Mouse (Mus musculus) mature B cell (primary cell): ENCODE data around the gene 6030445D17Rik.

ENCODE experiments used
- in situ Hi-C: fragments of 300-500 bp; cut with MboI; formaldehyde crosslinking; loops from 2 replicates; pipeline ENCODE4 v1.14.3; 2019

The 6030445D17Rik gene

DNA sequence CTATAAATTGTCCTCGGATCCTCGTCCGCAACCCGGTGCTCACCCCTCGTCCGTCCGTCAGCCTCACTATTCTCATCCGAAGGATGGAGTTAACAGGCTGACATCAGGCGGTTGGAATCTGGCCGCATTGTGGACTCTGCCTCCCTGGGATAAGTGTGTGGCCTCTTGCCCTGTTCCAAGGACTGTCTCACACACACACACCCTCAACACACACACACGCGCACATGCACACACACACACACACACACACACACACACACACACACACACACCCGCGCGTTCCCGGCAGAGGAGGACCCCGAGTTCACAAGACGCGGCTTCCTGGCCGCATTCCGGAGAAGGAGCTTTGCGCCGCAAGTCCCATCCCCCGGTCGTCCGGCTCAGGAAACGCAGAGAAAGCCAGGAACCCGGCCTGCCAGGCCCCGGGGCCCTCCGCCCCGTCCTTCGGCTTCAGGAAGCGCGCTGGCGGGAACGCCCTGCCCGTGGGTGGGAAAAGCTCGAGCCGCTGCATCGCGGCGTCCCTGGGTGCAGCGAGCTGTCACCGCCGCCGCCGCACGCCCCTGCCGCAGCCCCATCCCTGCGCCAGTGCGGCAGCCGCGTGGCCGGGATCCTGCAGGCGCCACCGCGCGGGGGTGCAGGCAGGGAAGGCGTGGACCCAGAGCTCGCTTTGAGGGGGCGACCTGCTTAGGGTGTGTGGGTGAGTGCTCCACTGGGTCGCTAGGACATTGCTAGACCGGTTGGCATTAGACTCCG, at the start of gene 6030445D17Rik:
6030445D17Rik (plus strand) TSS at position 165 of the 753 bp plus-strand sequence.
- in situ Hi-C loops = no loop called here

DNA sequence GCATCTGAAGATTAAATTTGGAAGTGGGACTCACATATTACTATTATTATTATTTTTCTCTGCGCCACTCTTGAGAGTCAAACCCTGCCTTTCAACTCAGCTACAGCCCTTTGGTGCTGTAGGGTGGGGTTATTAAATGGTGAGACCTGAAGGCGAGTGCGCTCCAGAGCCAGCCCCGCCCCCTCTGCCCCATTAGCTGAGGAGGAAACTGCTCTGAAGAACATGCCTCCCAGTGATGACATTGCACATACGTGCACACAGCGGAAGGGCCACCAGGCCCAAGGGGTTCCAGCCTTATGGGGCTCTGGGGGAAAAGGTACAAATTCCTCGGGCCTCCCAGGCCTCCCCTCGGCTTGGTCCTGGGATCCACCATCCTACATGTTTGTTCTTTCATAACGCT, 46.6 kb upstream of the 6030445D17Rik start:
- in situ Hi-C loops = no loop called here

DNA sequence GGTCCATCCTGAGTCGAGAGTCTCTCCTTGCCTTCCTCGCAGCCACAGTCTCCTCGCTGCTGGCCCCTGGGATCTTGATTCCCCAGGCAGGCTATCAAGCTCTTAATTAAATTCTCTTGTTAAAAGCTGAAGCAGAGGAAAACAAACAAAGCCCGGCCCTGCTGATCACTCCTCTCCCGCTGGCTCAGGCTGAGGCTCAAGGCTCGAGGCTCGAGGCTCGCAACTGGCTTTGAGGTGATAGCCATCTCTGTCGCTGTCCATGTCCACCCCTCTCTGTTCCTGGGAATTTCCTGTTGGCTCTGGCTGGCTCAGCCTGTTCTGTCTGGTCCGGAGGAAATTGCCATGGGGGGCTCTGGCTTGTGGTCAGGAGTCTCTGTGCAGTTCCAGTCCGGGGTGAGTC, 43.1 kb upstream of the 6030445D17Rik start:
- in situ Hi-C loops = no loop called here

DNA sequence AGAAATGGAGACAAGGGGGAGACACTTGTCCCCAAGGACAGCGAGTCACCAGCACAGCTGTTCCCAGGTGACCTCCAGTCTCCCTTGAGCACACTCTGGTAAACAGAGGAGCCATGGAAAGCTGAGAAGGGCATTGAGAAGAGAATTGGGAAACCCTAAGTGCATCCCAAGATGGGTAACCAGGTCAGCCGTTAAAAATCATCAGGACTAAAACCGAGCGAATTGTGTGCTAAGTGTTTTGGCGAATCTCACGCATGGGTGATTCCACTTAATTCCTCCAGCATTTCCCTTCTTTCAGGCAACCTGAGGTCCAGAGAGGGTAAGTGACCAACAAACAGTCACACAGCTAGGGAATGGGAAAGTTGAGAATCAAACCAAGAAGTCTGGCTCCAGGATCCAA, 42.7 kb upstream of the 6030445D17Rik start:
- in situ Hi-C loops = no loop called here

DNA sequence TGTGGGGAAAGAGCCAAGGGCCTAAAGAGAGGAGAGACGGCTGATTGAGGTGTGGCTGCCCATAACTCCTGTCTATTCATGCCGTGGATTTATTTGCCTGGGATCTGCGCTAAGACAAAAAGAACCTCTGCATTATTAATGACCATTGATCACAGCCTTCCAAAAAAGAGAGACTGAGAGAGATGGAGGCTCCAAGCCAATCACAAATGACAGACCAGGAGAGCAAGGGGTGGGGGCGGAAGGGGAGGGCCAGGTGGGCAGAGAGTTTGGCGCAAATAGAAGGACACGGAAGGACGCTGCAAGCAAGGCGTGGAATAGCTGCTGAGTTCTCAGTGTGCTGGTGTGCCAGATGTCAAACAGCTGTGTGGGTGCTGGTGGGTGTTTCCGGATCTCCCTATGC, 38.8 kb upstream of the 6030445D17Rik start, which contains the start of gene Htr1d:
Htr1d (plus strand) TSS at position 301 of the 400 bp plus-strand sequence.
- in situ Hi-C loops = no loop called here

DNA sequence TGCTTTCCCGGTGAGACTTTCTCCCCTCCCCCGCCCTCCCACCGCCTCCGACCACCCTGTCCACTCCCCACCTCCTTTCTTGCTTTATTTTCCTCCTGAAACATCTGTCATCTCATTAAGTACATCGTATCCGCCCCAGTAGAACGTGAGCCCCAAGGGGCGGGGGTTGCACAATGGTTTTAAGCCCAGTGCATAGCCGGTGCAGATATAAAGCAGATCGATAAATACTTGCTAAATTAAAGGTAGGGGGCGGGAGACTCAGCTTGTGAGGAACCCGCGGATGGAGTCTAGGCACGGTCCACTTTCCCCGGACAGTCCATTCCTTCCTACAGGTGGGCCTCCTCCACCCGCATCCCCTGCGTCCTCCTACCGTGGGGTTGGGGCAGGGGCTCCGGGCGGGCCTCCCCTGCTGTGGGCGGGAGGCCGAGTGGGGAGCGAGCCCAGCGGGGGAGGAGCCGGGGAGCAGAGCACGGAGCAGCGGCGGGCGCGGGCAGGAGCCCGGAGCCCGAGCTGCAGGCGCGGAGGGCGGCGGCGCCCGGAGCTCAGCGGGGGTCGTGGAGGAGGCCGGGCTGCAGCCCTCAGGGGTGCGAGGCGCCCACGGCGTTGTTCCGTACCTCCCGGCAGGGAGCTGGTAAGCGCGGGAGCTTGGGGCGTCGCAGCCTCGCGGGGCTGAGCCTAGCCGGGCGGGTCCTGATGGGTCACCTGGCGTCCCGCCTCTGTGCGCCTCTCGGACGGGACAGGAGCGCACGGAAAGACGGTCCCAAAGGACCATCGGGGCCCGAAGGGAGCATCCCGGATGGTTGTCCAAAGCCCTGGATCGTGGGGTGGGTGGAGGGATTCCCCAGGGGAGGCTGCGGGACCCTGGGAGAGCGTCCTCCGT, 37.7 kb upstream of the 6030445D17Rik start:
- in situ Hi-C loops = no loop called here

DNA sequence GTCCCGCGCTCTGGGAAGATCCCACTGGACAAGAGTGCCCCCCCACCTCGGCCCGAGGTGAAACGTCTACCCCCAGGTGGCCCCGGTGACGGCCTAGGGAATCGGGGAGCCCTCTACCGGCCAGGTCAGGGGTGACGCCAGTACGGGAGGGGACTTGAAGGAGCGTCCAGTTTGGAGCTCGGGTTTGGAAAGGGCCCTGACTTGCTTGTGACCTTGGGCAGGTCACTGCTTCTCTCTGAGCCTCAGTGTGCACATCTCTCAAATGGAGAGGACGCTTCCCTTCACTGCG, 37.1 kb upstream of the 6030445D17Rik start:
- in situ Hi-C loops = no loop called here

DNA sequence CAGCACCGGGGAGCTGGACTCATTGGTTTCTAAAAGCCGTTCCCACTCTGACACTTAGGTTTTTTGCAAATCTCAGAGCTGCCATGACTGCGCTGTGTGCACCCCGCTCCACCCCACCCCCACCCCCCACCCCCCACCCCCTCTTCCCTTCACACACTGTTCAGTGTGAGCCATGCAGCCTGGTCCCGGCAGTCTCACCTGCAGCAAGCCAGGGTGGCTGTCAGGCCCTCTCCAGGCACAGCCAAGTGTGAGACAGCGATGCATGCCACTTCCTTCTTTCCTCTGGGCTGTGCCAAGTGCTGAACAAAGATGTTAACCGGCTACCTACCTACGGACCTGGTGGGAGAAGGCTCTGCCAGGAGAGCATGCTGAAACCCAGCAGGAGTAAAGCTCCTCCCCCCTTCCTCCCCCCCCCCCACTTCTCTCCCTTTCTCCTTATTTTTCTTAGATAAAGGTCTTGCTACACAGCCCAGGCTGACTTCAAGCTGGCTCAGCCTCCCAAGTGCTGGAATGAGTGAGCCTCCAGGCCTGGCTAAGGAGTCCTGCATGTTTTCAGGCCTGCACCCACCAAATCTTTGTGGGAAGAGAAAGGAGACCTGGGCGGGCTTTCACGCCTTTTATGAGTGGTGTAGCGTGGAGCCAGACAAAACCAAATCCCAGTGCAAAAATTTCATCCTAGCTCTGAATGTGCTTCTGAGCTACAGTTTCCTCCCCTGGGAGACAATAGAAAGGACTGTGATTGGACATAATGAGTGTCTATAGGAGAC, 31.3 kb upstream of the 6030445D17Rik start:
- in situ Hi-C loops = no loop called here

DNA sequence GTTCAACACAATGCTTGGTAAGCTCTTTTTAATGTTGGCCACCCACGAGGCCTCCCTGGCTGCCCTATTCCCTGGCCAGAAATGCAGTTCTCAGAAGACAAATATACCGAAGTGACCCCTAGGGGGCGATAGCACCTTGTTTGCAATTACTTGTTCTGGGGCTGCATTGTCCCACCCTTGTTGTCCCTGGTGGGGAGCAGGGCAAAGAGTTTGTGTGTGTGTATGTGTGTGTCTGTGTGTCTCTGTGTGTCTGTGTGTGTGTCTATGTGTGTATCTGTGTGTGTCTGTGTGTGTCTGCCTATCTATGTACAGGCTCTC, 30.7 kb upstream of the 6030445D17Rik start:
- in situ Hi-C loops = no loop called here

DNA sequence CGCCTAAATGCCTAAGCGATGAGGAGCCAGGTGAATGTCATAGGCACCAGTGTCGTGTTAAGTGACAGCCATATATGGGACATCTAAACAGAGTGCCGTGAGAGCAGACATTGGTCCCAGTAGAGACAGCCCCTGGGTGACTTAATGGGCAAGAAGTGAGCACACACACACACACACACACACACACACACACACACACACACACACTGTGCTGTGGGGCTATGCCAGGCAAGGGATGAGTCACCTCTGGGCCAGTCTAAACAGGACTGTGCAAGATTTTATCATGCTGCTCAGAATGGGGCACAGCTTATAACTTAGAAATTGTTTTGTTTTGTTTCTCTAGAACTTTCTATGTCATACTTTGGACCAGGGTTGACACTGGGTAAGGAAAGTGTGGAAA, 28.0 kb upstream of the 6030445D17Rik start:
- in situ Hi-C loops = no loop called here

DNA sequence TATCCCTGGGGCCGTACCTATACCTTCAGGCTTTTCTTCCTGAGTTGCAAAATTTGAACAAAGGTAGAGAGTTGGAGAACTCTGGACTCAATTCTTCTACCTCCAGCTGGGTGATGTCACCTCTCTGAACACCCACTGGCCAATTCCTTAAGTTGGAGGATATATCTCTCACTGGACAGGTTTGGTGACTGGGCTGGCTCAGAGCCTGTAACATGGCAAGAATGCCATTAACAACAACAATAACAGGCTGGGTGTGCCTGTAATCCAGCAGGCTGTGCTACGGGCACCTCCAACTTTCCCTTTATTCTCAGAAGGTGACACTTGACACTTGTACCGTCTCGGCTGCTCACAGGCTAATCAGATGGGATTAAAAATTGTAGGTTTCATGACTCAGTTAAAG, 22.9 kb upstream of the 6030445D17Rik start:
- in situ Hi-C loops = no loop called here

DNA sequence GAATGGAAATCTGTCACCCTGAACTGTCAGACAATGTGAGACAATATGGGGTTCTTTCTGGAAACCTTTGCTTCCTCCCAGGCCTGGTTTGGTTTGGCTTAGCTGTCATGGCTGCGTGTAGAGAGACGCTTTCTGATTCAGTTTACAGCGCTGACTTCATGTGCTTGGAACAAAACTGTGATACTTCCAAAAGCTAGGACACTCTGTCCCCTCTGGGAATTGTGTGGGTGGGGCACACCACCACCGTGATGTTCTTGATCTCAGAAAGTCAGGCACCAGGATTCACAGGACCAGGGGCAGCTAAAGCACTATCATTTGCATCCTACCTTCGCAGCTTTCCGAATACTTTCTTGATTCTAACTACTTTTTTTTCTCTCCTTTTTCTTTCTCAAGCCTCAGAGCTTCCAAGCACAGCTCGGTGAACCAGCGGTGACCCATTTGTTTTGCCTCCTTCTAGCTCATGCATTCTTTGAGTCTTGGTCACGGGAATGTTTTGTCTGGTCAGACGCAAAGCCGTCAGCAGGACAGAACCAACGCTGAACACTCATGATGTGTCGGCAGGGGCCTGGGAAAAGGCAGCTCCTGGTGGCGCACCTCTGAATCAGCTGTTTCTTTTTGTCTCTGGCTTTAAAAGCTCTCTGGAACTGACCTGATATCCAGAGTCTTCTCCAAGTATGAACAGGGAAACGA, 20.6 kb upstream of the 6030445D17Rik start:
- in situ Hi-C loops = no loop called here

DNA sequence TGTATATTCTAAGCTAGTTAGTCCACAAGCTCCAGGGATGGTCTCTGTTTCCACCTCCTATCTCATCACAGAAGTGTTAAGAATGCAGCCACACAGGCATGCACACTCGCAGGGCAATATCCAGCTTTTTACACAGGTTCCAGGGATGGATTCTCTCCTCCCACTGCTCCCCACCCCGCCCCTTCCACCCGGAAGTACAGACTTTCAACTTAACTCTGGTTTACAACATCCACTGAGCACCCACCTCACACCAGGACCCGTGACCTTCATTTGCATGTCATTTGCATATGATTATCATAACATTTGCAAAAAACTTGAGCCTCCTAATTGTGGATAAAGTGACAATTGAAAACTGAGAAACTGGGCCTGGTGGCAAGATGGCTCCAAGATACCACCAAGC, 17.5 kb upstream of the 6030445D17Rik start:
- in situ Hi-C loops = no loop called here

DNA sequence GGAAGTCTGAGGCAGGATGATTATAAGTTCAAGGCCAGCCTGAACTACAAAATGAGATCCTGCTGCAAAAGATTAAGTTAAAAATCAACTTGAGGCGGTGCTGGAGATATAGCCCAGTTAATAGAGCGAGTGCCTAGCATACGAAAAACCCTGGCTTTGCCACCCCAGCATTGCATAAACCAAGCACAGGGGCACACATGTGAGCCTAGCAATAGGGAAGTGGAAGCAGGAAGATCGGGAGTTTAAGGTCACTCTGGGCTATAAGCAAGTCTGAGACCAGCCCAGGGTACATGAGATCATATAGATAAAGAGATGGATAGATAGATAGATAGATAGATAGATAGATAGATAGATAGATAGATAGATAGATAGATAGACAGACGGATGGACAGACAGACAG, 12.3 kb upstream of the 6030445D17Rik start:
- in situ Hi-C loops = loop anchor here (10.0 kb wide), 1 partner anchor 165 kb away; the partner anchor contains the start of gene Tex46

DNA sequence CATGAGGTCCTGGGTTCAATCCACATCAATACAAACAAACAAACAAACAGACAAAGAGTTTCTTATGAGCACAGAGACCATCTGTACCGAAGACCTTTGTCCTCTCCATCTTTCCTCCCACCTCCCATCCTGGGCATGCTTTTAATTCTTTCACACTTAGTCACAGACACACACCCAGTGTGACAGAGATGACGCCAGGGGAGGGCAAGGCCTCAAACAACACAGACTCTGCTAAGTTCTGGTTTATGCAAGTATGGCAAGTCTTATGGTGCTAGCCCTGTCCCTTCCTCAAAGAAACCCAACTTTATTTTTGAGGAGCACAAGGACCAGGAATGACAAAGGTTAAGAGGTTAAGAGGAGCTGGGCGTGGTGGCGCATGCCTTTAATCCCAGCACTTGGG, 11.8 kb upstream of the 6030445D17Rik start:
- in situ Hi-C loops = loop anchor here (10.0 kb wide), 1 partner anchor 165 kb away; the partner anchor contains the start of gene Tex46

DNA sequence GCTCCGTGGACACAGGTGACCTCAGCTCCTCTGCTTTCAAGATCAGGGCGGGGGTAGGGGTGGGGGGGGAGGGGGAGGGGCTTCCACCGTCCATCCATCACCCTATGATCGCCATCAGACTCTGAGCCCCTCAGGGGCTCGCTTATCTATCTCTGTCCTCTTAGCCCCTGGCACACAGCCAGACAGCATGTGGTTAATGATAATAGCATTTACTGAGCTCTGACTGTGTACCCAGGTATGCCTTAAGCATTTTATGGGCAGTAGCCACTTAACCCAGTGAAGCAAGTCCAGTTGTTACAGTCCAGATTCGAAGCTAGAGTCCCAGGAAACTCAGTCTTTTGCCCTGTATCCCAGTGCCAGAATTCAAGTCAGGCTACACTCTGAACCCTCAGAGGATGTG, 10.5 kb upstream of the 6030445D17Rik start:
- in situ Hi-C loops = loop anchor here (10.0 kb wide), 1 partner anchor 163 kb away; the partner anchor contains the start of gene Tex46

DNA sequence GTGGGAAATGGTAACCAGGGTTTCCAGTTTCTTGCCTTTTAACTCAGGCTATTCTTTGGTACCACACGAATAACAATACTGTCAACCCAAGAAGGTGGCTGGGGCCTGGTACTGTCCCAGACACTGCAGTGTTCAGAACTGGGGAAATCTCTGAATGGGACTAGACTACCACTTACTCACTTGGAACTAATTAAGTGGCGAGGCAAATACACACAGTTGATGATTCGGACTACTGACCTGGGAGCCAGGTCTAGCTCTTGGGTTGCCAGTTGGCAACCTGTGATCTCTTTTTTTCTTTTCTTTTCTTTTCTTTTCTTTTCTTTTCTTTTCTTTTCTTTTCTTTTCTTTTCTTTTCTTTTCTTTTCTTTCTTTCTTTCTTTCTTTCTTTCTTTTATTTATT, 9.8 kb upstream of the 6030445D17Rik start:
- in situ Hi-C loops = loop anchor here (10.0 kb wide), 1 partner anchor 163 kb away; the partner anchor contains the start of gene Tex46

DNA sequence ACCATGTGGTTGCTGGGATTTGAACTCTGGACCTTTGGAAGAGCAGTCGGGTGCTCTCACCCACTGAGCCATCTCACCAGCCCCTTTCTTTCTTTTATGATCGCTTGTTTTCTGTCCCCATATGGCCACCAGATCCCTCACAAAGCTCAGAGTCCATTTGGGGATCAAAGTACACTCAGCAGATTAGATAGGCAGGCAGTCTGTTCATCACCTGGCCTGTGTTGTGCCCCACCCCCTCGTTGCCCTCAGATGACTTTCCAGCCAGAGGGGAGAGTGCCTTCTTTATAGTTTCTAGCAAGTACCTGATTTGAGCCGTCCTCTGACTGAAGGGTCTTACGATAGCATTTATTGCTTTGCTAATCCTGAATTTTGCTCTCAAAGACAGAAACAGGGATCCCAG, 9.3 kb upstream of the 6030445D17Rik start:
- in situ Hi-C loops = loop anchor here (10.0 kb wide), 1 partner anchor 162 kb away; the partner anchor contains the start of gene Tex46

DNA sequence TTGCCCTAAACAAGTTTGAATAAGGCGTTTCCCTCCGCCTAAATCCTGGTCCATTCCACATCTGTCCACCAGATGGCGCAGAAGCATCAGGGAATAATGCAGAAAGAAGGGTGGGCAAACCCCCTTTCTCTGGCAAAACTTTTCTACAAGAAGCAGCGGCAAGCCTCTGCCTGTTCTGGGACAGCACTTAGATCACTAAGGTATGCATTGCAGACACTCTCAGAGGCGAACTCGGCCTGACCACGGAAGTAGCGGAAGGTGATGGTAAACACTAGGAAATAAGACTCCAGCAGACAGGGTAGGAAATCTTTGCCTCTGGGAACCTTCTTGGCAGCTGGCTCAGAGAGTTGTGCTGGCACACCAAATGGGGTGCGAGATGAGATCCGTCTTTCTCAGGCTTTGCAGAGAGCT, 7.2 kb upstream of the 6030445D17Rik start:
- in situ Hi-C loops = loop anchor here (10.0 kb wide), 1 partner anchor 160 kb away; the partner anchor contains the start of gene Tex46

DNA sequence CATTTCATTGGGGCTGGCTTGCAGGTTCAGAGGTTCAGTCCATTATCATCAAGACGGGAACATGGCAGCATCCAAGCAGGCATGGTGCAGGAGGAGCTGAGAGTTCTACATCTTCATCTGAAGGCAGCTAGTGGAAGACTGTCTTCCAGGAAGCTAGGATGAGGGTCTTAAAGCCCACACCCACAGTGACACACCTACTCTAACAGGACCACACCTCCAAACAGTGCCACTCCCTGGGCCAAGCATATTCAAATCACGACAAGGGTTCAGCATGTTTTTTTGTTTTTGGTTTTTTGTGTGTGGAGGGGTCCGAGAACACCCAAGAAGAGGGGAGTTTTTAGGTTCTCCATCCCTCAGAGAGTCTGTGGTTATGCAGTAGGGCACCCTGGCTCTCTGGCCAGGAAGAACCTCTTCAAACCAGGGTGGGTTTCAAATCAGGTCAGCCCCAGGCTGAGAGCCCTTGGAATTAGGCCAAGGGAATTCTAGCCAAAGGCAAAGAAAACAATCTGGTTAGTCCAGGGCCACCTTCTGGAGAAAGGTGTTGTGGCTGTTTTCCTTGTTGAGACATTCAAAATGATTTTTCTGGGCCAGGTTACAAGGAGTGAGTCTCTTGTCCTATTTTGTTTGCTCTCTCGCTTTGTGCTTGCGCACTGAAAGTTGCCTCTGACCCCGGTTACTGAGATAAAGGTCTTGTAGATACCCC, 5.4 kb upstream of the 6030445D17Rik start:
- in situ Hi-C loops = loop anchor here (10.0 kb wide), 1 partner anchor 158 kb away; the partner anchor contains the start of gene Tex46

DNA sequence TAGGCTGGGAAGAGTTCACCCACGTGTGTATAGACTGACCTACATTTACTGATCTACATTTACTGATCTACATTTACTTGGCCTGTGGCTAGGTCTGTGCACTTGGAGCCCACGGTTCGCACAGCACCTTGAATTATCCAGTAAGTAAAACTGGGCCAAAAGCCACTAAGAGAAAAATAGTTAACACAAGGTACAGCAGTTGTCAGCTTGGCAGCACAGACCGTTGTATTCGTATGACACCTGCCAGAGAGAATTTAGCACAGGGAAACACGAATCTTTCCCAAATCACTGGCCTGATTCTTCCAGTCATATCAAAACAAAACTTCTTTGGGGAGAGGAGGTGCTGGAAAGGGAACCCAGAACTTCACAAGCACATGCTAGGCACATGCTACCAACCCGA, 3.8 kb upstream of the 6030445D17Rik start:
- in situ Hi-C loops = loop anchor here (10.0 kb wide), 1 partner anchor 157 kb away; the partner anchor contains the start of gene Tex46
